Mouse (Mus musculus) left cerebral cortex, postnatal 36 days (tissue): Measurements from ENCODE around the gene Mtor. TPM values are rescaled to one million over a fixed set of nuclear protein-coding genes. Genes with fewer than 3 reads are reported as not detected.

Source experiments
- DNase-seq, 2 experiments: peaks; one replicate each; pipeline ENCODE4 v3.0.0; 2021 to 2022; ENCODE audit warnings: low spot score in 2 of 2, mixed read lengths in 1 of 2
- intact Hi-C: fragments of 180-260 bp; cut with DNase I; formaldehyde crosslinking; loops from one replicate; pipeline ENCODE4 v1.15.1; 2025
- total RNA-seq, 2 experiments: library from RNA; stranded (reverse); gene quantifications; 2 replicates each; pipeline ENCODE4 v1.2.3; 2021

Mtor gene
- total RNA-seq, 2 experiments from 2014 or later: 91.8 to 100 TPM

DNA sequence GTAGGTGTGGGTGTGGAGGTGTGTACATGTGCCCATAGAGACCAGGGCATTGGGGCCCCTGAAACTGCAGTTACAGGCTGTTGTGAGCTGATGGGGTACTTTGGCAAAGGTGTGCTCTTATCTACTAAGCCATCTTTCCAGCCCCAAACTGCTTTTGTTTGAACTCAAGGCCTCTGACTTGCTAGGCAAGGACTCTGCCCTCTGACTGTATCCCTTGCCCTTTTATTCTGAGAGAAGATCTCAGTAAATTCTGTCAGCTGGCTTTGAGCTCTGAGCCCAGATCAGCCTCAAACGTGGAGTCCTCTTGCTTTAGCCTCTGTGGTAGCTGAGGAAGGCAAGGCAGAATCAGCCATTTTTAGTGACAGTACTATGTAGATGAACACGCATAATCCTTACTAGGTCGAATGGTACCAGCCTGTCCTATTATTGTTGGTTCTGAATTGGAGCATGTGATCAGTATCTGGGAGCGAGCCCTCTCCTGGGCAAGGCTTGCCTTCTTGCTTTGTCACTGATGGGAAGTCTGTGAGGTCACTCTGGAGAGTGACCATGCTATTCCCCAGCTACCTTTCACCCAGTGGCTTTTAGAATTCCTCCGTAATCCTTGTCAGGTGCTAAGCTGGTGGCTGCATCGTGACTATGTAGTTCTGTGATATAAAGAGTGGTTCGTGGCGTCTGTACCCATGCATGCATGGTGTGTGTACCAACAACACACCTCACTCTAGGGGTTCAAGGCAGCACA is 24.2 kb downstream of the Mtor start:
- DNase-seq: no peak
- intact Hi-C loops: no loop called here

GRCm38 (mm10) chr4:148473496-148473895 is 25.1 kb downstream of the Mtor start:
- no peak for DNase-seq

GRCm38 (mm10) chr4:148480245-148480644 is 31.8 kb downstream of the Mtor start:
- DNase-seq: no peak
- intact Hi-C loops: no loop called here

More at GRCm38 (mm10) chr4:148473496-148473895, 25.1 kb downstream of the Mtor start:
- intact Hi-C loops: no loop called here

- DNase-seq: no peak
- intact Hi-C loops: no loop called here
These were observed 33.3 kb downstream of the Mtor start for GRCm38 (mm10) chr4:148481557-148482168.

DNA sequence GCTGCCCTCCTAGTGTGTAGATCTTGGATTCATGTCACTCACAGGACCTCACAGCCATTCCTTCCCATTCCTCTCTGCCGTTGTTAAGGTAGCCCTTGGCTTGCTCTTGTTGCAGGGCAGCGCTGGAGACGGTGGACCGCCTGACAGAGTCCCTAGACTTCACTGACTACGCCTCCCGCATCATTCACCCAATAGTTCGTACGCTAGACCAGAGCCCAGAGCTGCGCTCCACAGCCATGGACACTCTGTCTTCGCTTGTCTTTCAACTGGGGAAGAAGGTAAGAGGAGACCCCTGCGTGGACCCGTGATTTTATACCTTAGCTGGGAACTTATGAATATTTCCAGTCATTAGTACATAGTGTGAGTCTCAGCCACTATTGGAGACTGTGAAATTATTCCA is 36.1 kb downstream of the Mtor start:
- intact Hi-C loops: no loop called here
- no peak for DNase-seq

- intact Hi-C loops: no loop called here
- no peak for DNase-seq
These were observed 39.4 kb downstream of the Mtor start for GRCm38 (mm10) chr4:148487841-148488240.

GRCm38 (mm10) chr4:148490502-148490901 is 42.1 kb downstream of the Mtor start:
- DNase-seq: no peak
- intact Hi-C loops: no loop called here

- DNase-seq: no peak
- intact Hi-C loops: no loop called here
These were observed 43.0 kb downstream of the Mtor start for GRCm38 (mm10) chr4:148491448-148491847.

DNA sequence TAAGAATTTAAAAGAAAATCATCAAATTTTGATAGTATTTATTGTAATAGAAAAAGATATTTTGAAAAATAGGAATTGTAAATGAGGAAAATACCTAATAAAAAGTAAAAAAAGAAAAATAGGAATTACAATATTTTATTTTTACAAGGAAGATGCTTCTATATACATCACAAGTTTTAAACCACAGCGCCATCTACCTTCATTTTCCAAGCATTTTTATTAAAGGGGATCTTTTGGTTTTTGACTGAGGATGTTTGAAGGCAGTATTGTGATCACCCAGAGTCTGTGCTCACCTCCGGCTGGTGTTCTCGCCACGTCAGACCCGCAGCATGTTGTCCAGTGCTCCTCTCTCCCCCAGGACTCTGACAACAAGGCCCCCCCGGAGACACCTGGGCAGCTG is 46.7 kb downstream of the Mtor start:
- intact Hi-C loops: no loop called here
- no peak for DNase-seq

DNA sequence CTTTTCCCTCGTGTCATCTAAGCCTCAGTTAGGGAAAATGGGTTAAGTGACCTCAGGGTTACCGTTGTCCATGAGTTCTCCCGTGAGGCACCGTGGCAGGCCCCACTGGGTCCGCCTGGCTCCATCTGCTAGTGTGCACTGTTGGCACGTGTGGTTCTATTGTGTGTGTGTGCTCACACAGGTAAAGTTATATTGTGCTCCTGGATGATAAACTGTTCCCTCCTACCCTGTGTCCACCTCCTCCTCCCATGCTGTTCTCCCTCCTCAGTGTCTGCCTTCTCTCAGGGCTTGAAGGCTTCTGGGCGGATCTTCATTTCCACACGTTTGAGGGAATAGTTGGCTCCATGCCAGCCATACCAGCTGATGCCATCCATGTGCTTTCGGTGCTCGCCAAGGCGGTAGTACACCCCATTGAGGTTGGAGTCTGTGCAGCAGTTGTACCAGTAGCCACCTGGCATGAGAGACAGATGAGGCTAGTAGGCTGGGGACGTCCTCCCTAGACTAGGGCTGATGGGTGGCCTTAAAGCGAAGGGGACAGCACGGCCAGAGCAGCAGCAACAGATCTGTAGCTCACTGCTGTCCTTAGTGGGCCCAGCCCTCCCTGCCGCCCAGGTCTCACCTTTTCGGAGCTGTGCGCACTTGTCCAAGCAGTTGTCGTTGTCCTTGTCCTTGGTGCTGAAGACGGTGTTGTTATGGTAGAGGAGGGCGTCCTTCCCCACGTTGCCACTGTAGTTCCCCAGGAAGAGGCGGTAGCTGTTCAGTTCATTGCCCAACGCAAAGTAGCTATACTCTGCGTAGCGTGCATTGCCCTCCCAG is 47.7 kb downstream of the Mtor start:
- DNase-seq: peak in 1 of 2 experiments; percentile 61
- intact Hi-C loops: no loop called here

DNA sequence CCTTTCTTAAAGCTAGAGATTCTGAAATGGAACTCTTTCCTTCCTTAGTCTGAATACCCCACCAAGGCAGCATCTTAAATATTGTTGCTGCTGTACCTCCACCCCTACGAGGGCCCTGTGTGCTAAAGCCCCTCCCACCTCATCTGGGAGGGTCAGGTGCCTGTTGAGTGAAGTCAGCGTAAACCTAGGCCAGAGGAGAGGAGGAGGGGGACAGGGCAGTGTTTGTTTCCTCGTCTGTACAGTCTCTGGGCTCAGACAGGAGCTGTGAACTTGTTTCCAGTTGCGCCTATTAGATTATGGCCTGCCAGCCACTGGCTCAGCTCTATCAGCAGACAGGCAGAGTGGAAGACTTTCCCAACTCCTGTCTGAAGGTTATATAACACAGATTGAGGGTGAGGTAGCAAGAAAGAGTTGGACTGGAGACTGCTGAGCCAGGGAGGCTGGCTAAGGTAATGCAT is 52.0 kb downstream of the Mtor start, which contains the start of gene Angptl7:
Angptl7 (minus strand) TSS at position 51 of the 458 bp plus-strand sequence.
- intact Hi-C loops: no loop called here
- DNase-seq: no peak

GRCm38 (mm10) chr4:148504497-148504959 is 56.1 kb downstream of the Mtor start:
- intact Hi-C loops: no loop called here
- DNase-seq: no peak

- intact Hi-C loops: no loop called here
- DNase-seq: no peak
These were observed 59.2 kb downstream of the Mtor start for GRCm38 (mm10) chr4:148507585-148507984.

GRCm38 (mm10) chr4:148508084-148508849 is 59.9 kb downstream of the Mtor start:
- intact Hi-C loops: no loop called here
- DNase-seq: peak; percentile 49 to 65

GRCm38 (mm10) chr4:148509450-148510084 is 61.2 kb downstream of the Mtor start:
- intact Hi-C loops: no loop called here
- no peak for DNase-seq

GRCm38 (mm10) chr4:148510691-148511090 is 62.3 kb downstream of the Mtor start:
- no peak for DNase-seq
- intact Hi-C loops: no loop called here

DNA sequence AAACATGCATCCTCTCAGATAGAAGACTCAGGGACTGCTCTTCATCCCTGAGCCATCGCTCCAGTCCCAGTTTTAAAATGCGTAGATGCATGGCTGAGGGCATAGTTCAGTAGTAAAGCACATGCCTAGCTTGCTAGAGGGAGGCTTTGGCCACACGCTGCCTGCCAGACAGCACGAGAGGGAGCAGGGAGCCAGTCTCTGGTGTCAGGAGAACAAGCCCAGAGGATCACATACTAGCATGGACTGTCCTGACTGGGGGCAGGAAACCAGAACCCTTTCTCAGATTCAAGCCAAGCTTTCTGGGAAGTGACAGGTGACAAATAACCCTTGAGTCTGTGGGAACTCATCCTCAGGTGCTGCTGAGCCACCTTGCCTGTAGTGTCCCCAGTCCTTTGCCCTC is 62.9 kb downstream of the Mtor start:
- intact Hi-C loops: no loop called here

DNA sequence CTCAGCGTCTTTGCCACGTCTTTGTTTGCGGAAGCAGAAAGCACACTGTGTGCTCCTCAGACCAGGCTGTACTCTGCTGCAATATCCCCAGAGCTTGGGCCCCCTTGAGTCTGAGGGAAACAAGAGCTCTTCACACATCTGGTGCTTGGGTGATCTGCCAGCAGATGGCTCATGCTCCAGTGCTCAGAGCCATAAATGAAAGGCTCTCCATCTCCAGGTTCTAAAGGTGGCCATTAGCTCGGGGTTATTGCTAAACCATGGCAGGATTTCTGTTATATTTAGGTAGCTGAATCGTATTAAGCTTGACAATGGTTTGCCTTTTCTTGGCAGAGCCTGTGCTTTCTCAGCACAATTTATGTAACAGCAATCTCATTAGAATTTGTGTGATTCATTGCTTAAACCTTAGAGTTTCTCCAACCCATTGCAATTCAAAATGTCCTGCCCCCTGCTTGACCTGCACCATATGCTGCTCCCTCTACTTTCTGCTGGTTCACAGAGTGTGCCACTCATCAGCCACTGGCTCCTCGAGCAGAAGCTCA is 64.7 kb downstream of the Mtor start:
- peak in 1 of 2 experiments; percentile 33 for DNase-seq
- intact Hi-C loops: no loop called here

More for the DNA sequence above, 62.9 kb downstream of the Mtor start:
- no peak for DNase-seq

DNA sequence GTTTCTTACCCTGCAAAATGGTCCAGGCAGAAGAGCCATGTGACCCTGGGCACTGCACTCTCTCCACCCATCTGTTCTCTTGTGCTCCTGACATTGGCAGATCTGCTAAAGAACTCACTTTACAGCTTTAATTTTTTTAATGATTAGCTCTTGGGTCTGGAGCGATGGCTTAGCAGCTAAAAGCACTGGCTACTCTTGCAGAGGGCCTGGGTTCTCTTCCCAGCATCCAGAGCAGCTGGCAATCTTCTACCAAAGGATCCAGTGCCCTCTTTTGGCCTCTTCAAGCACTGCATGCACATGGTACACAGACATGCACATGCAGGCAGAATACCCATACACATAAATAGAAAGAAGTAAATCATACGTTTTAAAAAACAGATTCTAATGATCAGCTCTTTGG is 66.9 kb downstream of the Mtor start:
- intact Hi-C loops: no loop called here
- DNase-seq: no peak
